Mouse (Mus musculus): ENCODE data around the gene Eng. TPM values are rescaled to one million over a fixed set of nuclear protein-coding genes. Genes with fewer than 3 reads are reported as not detected.
A peak's percentile ranks its signal among the peaks of the same experiment; 100 is the strongest.

The Eng gene
- polyA plus RNA-seq, 1 experiment from 2014 or later: 113 TPM

DNA sequence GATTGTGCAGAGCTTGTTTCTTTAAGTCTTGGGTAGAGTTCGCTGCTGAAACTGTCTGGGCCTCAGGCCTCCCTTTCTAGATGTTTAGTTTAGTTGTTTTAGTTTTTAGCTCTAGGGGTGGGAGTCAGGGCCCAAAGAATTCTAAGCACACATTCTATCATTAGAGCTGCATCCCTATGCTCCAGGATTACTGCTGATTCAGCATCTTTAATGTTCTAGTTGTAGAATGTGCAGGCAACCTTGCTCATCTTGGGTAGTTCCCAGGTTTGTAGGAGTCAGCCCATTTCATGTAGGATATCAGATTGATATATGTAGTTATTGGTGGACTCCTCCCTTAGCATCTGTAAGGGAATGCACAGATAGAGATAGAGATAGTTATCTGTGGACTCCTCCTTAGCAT lies 29.3 kb upstream of the Eng start:
- 98% methylated on average over 1 of the region's 1 CpGs for WGBS (ENCODE audit: insufficient replicate concordance)
- H3K36me3 ChIP-seq (ENCODE audit: control insufficient read depth, insufficient read depth, low read length): peaks cover 21% of the 10 kb centered on the region
- no peak overlapping the region for H3K9ac ChIP-seq (ENCODE audit: low read depth, low read length)
- peaks cover 33% of the 10 kb centered on the region for H3K4me1 ChIP-seq (ENCODE audit: control insufficient read depth, insufficient read depth, low read length)
- no peaks in the 10 kb centered on the region for H3K9me3 ChIP-seq (replicated peaks; ENCODE audit: control insufficient read depth, low read length)
- ATAC-seq (replicated peaks; ENCODE audit: insufficient number of reproducible peaks, low FRiP score, low TSS enrichment): no peak
- no peak overlapping the region for H3K4me3 ChIP-seq (ENCODE audit: low read depth, low read length)
- H3K4me2 ChIP-seq: no peak overlapping the region
- H3K27ac ChIP-seq (ENCODE audit: low read depth, low read length): no peak overlapping the region
- no peaks in the 10 kb centered on the region for H3K27me3 ChIP-seq (ENCODE audit: control insufficient read depth, insufficient read depth, low read length)

DNA sequence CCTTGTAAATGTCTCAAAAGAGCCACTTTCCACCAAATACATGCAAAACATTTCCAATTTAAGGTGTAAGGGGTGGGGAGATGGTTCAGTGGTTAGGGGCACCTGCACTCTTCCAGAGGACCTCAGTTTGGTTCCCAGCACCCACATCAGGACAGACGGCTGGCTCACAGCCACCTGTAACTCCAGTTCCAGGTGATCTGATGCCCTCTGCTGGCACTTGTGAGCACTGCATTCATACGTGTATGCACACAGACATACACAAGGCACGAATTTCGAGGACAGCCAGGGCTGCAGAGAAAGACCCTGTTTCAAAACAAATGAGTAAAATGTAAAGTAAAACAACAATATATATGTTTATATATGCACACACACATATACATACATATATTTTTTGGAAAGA lies 28.8 kb upstream of the Eng start:
- Histone ChIP-seq H3K4me3 (ENCODE audit: low read depth, low read length) (no peak overlapping the region), H3K4me1 (ENCODE audit: control insufficient read depth, insufficient read depth, low read length) (peaks cover 36% of the 10 kb centered on the region), H3K9ac (ENCODE audit: low read depth, low read length) (no peak overlapping the region), H3K9me3 (replicated peaks; ENCODE audit: control insufficient read depth, low read length) (no peaks in the 10 kb centered on the region), H3K27me3 (ENCODE audit: control insufficient read depth, insufficient read depth, low read length) (no peaks in the 10 kb centered on the region), H3K27ac (ENCODE audit: low read depth, low read length) (no peak overlapping the region), H3K4me2 (no peak overlapping the region), H3K36me3 (ENCODE audit: control insufficient read depth, insufficient read depth, low read length) (peaks cover 19% of the 10 kb centered on the region)
- no peak for ATAC-seq (replicated peaks; ENCODE audit: insufficient number of reproducible peaks, low FRiP score, low TSS enrichment)
- 93% methylated on average over 4 of the region's 4 CpGs for WGBS (ENCODE audit: insufficient replicate concordance)

DNA sequence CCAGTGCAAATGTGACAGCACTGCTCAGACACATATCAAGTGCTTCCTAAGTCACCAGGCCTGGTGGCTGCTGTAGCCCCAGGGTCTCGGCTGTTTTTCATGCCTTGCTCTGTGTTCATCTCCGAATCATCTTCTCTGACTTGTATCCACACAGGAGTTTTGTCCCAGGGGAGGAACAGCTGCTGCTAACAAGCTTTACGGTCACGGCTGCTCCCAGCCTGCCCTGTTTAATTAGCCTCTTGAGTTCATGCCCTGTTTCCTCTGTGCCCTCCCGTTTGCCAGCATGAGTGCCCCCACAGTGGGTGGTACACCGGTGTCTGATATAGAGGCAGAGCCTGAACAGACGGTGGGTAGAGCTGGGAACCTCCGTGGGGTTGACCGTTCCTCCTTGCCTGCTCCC lies 28.3 kb upstream of the Eng start:
- H3K36me3 ChIP-seq (ENCODE audit: control insufficient read depth, insufficient read depth, low read length): peaks cover 18% of the 10 kb centered on the region
- no peak overlapping the region for H3K4me3 ChIP-seq (ENCODE audit: low read depth, low read length)
- no peaks in the 10 kb centered on the region for H3K27me3 ChIP-seq (ENCODE audit: control insufficient read depth, insufficient read depth, low read length)
- H3K9ac ChIP-seq (ENCODE audit: low read depth, low read length): no peak overlapping the region
- ATAC-seq (replicated peaks; ENCODE audit: insufficient number of reproducible peaks, low FRiP score, low TSS enrichment): no peak
- 82% methylated on average over 9 of the region's 9 CpGs for WGBS (ENCODE audit: insufficient replicate concordance)
- H3K27ac ChIP-seq (ENCODE audit: low read depth, low read length): no peak overlapping the region
- H3K9me3 ChIP-seq (replicated peaks; ENCODE audit: control insufficient read depth, low read length): no peaks in the 10 kb centered on the region
- H3K4me2 ChIP-seq: no peak overlapping the region
- peaks cover 36% of the 10 kb centered on the region for H3K4me1 ChIP-seq (ENCODE audit: control insufficient read depth, insufficient read depth, low read length)

DNA sequence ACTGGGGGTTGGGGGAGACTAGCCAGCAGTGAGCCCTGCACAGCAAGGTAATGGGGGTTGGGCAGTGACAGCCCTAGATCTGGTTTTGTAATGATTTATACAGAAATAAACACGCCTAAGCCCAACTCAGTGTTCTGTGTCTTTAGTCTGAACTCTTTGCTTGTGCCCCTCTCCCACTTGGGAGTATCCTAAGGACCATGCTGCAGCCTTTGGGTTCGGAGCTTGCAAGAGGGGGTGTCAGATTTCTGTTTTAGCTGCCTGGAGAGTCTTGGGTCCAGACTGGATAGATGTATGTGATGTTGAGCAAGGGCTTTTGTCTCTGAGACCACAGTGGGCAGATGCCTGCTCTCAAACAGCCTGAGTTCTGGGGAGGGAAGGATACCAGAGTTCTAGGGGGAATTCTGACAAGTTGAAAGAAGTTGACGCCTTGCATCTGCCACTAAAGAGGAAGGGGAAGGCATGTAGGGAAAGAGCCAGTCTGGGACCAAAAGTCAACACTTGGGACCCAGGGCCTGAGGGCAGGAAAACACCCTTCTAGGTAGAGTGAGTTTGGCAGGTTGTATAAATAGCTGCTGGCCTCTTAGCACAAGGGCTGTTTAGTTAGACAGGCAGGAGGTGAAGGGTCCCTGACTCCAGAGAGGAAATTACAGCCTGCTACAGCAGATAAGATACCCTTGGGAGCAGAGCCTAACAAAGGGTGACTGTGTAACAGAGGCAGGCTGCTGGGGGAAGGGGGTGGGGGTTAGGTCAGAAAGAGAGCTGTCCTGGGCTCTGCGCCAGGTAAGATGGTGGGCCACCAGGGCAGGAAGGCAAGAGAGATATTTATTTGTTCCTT lies 25.5 kb upstream of the Eng start:
- H3K36me3 ChIP-seq (ENCODE audit: control insufficient read depth, insufficient read depth, low read length): peaks cover 10% of the 10 kb centered on the region
- no peaks in the 10 kb centered on the region for H3K27me3 ChIP-seq (ENCODE audit: control insufficient read depth, insufficient read depth, low read length)
- peak overlapping the region; percentile 52; the same call in 1 of the 2 replicates for H3K9ac ChIP-seq (ENCODE audit: low read depth, low read length)
- peak overlapping the region; percentile 96 for H3K27ac ChIP-seq (ENCODE audit: low read depth, low read length)
- no peak overlapping the region for H3K4me3 ChIP-seq (ENCODE audit: low read depth, low read length)
- H3K4me1 ChIP-seq (ENCODE audit: control insufficient read depth, insufficient read depth, low read length): peaks cover 54% of the 10 kb centered on the region
- no peaks in the 10 kb centered on the region for H3K9me3 ChIP-seq (replicated peaks; ENCODE audit: control insufficient read depth, low read length)
- peak; percentile 71 for ATAC-seq (replicated peaks; ENCODE audit: insufficient number of reproducible peaks, low FRiP score, low TSS enrichment)
- 8% methylated on average over 4 of the region's 4 CpGs for WGBS (ENCODE audit: insufficient replicate concordance)
- H3K4me2 ChIP-seq: peak overlapping the region; percentile 46

DNA sequence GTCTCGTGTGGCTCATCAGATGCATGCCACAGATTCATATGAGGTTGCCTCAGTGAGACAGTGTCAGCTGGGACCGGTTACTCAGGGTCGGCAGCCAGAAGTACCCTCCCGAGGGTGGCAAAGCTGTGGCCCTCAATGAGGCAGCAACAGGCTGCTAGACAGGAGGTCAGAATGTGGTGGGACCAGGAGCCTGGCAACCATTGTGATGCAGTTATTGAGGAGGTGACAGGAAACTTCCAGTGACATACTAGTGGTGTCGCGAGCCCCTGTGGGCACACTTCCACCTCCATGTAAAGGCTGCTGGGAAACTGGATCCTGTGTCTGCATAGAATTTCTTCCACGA lies 24.9 kb upstream of the Eng start, which contains the start of gene Ak1:
TSS of gene Ak1 (plus strand) at position 242 of the 343 bp plus-strand sequence.
- Histone ChIP-seq H3K9me3 (replicated peaks; ENCODE audit: control insufficient read depth, low read length) (no peaks in the 10 kb centered on the region), H3K27ac (ENCODE audit: low read depth, low read length) (peak within 1 kb of the TSS; percentile 96), H3K27me3 (ENCODE audit: control insufficient read depth, insufficient read depth, low read length) (no peaks in the 10 kb centered on the region), H3K4me1 (ENCODE audit: control insufficient read depth, insufficient read depth, low read length) (peaks cover 60% of the 10 kb centered on the region), H3K4me3 (ENCODE audit: low read depth, low read length) (no peak within 1 kb of the TSS), H3K36me3 (ENCODE audit: control insufficient read depth, insufficient read depth, low read length) (peaks cover 10% of the 10 kb centered on the region), H3K9ac (ENCODE audit: low read depth, low read length) (peak within 1 kb of the TSS; percentile 52; the same call in 1 of the 2 replicates), H3K4me2 (peak within 1 kb of the TSS; percentile 46)
- 4% methylated on average over 7 of the region's 7 CpGs for WGBS (ENCODE audit: insufficient replicate concordance)
- ATAC-seq (replicated peaks; ENCODE audit: insufficient number of reproducible peaks, low FRiP score, low TSS enrichment): peak; percentile 1; the same call in 1 of the 2 replicates

DNA sequence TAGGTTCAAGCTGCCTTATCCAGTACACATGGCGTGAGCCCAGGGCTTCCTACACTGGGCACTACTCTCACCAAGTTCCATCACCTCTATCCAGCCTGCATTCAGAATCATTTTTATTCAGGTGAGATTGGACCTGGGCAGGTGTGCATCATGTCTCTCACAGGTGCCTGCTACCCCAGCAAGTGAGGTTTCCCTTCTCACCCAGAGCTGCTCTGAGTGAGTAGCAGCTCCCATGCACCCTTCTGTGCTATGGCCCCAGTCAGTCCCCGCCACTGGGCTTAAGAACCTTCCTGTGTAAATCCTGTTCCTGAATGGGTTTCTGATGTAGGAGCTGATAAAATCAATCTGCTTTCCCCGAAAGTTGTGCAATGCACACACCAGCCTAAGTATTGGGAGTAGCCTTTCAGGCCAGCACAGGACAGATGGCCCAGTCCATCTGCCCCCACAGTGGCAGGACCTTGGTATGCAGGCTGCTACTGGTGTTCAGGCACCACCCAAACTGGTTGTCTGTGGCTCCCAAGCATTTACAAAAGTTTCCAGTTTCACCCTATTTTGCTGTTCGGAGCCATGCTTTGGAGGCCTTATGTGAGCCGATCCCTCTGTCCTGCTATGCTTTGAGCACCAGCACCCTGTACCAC lies 22.2 kb upstream of the Eng start:
- no peaks in the 10 kb centered on the region for H3K27me3 ChIP-seq (ENCODE audit: control insufficient read depth, insufficient read depth, low read length)
- no peak overlapping the region for H3K4me2 ChIP-seq
- peak overlapping the region; percentile 98 for H3K27ac ChIP-seq (ENCODE audit: low read depth, low read length)
- no peaks in the 10 kb centered on the region for H3K9me3 ChIP-seq (replicated peaks; ENCODE audit: control insufficient read depth, low read length)
- ATAC-seq (replicated peaks; ENCODE audit: insufficient number of reproducible peaks, low FRiP score, low TSS enrichment): no peak
- H3K9ac ChIP-seq (ENCODE audit: low read depth, low read length): peak overlapping the region; percentile 82; the same call in 1 of the 2 replicates
- 65% methylated on average over 5 of the region's 5 CpGs for WGBS (ENCODE audit: insufficient replicate concordance)
- H3K4me3 ChIP-seq (ENCODE audit: low read depth, low read length): no peak overlapping the region
- peaks cover 80% of the 10 kb centered on the region for H3K4me1 ChIP-seq (ENCODE audit: control insufficient read depth, insufficient read depth, low read length)
- H3K36me3 ChIP-seq (ENCODE audit: control insufficient read depth, insufficient read depth, low read length): no peaks in the 10 kb centered on the region

DNA sequence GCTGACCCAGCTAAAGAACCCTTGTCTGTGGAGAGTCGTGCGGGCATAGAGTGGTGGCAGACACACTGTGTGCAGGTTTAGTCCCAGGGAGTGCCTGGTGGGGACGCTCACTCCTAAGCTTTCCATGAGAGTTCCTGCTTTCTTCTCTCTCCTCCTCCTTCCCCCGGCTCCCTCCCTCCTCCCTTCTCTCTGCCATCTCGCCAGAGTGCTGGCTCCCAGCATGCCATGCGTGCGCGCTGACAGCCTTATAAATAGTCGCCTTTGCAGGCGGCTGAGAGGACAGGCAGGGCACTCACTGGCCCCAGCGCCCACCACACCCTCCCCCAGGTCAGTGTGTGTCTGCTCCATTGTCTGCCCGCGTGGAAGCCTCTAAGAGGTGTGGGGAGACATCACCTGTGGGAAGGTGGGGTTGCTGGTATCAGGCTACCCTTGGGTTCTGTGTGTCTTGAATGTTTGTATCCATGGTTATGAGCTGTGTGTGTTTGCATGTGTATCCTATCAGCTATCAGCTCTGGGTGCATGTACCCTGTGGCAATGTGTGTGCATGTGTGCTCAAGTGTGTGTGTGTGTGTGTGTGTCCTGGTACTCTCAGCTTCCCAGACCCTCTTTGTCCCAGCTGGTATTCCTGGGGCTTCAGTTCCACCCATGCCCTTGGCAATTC lies 21.1 kb upstream of the Eng start:
- Histone ChIP-seq H3K36me3 (ENCODE audit: control insufficient read depth, insufficient read depth, low read length) (no peaks in the 10 kb centered on the region), H3K4me3 (ENCODE audit: low read depth, low read length) (peak overlapping the region; percentile 45), H3K4me1 (ENCODE audit: control insufficient read depth, insufficient read depth, low read length) (peaks cover 74% of the 10 kb centered on the region), H3K9me3 (replicated peaks; ENCODE audit: control insufficient read depth, low read length) (no peaks in the 10 kb centered on the region), H3K9ac (ENCODE audit: low read depth, low read length) (peak overlapping the region; percentile 82), H3K27ac (ENCODE audit: low read depth, low read length) (peak overlapping the region; percentile 98), H3K4me2 (peak overlapping the region; percentile 74), H3K27me3 (ENCODE audit: control insufficient read depth, insufficient read depth, low read length) (no peaks in the 10 kb centered on the region)
- peak; percentile 15; the same call in 1 of the 2 replicates for ATAC-seq (replicated peaks; ENCODE audit: insufficient number of reproducible peaks, low FRiP score, low TSS enrichment)
- under 1% methylated on average over 13 of the region's 13 CpGs for WGBS (ENCODE audit: insufficient replicate concordance)

DNA sequence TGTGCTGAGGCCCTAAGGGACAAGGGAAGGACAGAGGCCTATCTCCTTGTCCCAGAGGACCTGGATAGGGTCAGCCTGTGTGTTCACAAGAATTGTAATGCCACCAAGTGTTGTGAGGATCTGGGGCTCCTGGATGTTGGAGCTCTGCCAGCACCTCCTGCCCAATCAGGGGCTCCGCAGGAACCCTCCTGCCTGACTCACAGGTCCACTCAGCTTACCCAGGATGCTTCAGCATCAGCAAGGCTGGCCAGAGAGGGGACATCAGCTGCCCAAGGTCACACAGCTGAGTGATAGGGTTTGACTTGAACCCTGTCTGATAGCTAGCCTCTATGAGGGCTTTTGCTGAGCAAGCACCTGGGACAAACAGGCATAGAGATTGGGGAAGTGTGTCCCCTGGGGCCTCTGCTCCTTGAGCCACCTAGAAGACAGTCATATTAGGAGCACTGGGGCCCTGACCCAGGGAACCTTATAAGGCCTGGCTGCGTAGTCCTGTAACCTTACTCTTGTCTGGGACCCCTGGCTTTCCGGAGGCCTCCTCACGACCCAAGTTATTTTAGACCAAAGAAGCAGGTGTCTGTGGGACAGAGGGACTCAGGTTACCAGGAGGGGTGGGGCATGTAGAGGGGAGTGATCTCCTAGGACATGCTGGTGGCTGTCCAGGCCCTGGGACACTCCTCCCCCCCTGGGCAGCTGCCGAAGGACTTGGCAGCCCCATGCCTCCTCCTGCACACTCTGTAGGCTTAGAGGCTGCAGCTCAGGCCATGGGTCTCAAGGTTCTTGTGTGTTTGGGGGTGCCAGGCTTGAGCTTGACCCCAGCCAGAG lies 20.3 kb upstream of the Eng start:
- peak overlapping the region; percentile 82 for H3K9ac ChIP-seq (ENCODE audit: low read depth, low read length)
- no peaks in the 10 kb centered on the region for H3K27me3 ChIP-seq (ENCODE audit: control insufficient read depth, insufficient read depth, low read length)
- 0 out of 2 replicates have a peak, but pooled peaks have one; percentile 6 for ATAC-seq (replicated peaks; ENCODE audit: insufficient number of reproducible peaks, low FRiP score, low TSS enrichment)
- 39% methylated on average over 5 of the region's 5 CpGs for WGBS (ENCODE audit: insufficient replicate concordance)
- H3K27ac ChIP-seq (ENCODE audit: low read depth, low read length): peak overlapping the region; percentile 98
- no peaks in the 10 kb centered on the region for H3K9me3 ChIP-seq (replicated peaks; ENCODE audit: control insufficient read depth, low read length)
- H3K4me1 ChIP-seq (ENCODE audit: control insufficient read depth, insufficient read depth, low read length): peaks cover 66% of the 10 kb centered on the region
- H3K4me2 ChIP-seq: peak overlapping the region; percentile 74
- H3K4me3 ChIP-seq (ENCODE audit: low read depth, low read length): peak overlapping the region; percentile 45
- no peaks in the 10 kb centered on the region for H3K36me3 ChIP-seq (ENCODE audit: control insufficient read depth, insufficient read depth, low read length)
